Mouse (Mus musculus) embryonic facial prominence, embryonic 15.5 days (tissue): Measurements from ENCODE around the gene Amot. TPM values are rescaled to one million over a fixed set of nuclear protein-coding genes. Genes with fewer than 3 reads are reported as not detected.

Experiments
- ATAC-seq: fragments of 200-750 bp; cut with Nextera tagmentation; 2 replicates; pipeline ENCODE4 v1.8.0; 2017; ENCODE audit warnings: low read depth, moderate TSS enrichment; ENCODE audit not compliant: insufficient number of reproducible peaks, low FRiP score, low TSS enrichment
- H3K27ac ChIP-seq: fragments of 300-500 bp; sonication (generic); replicated peaks from 2 replicates; pipeline ENCODE4 v1.5.1; 2015; ENCODE audit warnings: mild to moderate bottlenecking, inconsistent platforms
- H3K27me3 ChIP-seq: fragments of 300-500 bp; sonication (generic); 2 replicates; pipeline ENCODE4 v1.6.1; 2015; ENCODE audit warnings: inconsistent platforms
- H3K36me3 ChIP-seq: fragments of 300-500 bp; sonication (generic); 2 replicates; pipeline ENCODE4 v1.6.1; 2015; ENCODE audit warnings: mild to moderate bottlenecking, inconsistent platforms
- H3K4me1 ChIP-seq: fragments of 300-500 bp; sonication (generic); 2 replicates; pipeline ENCODE4 v1.6.1; 2015; ENCODE audit warnings: inconsistent platforms
- H3K4me2 ChIP-seq: fragments of 300-500 bp; sonication (generic); replicated peaks from 2 replicates; pipeline ENCODE4 v1.6.1; 2015; ENCODE audit warnings: mild to moderate bottlenecking, inconsistent platforms
- H3K4me3 ChIP-seq: fragments of 300-500 bp; sonication (generic); replicated peaks from 2 replicates; pipeline ENCODE4 v1.5.1; 2015; ENCODE audit warnings: mild to moderate bottlenecking, inconsistent platforms
- H3K9ac ChIP-seq: fragments of 300-500 bp; sonication (generic); 2 replicates; pipeline ENCODE4 v1.6.1; 2015; ENCODE audit warnings: inconsistent platforms
- H3K9me3 ChIP-seq: fragments of 300-500 bp; sonication (generic); replicated peaks from 2 replicates; pipeline ENCODE4 v1.6.1; 2016; ENCODE audit warnings: inconsistent platforms
- WGBS: fragments of 180-500 bp; shearing (Covaris S2); methylation state at CpG from one replicate; pipeline ENCODE4 v1.1.7; 2015; 5-methylcytosine and 5-hydroxymethylcytosine counted together
- polyA plus RNA-seq: library from polyadenylated mRNA; unstranded; fragments of >200 nt; fragmentation: Nextera tagmentation; extraction: Ambion mirVana; gene quantifications from 2 replicates; pipeline ENCODE4 v1.2.1, GENCODE M21; 2015

Gene Amot
- 15.3 and 19.6 TPM in 2 replicates for polyA plus RNA-seq

- Histone ChIP-seq H3K4me3 (peak within 1 kb of the TSS; percentile 54), H3K4me1 (no peaks in the 10 kb centered on the region), H3K36me3 (no peaks in the 10 kb centered on the region), H3K27me3 (no peaks in the 10 kb centered on the region), H3K9me3 (no peaks in the 10 kb centered on the region), H3K9ac (peak within 1 kb of the TSS; percentile 37; the same call in 1 of the 2 replicates), H3K27ac (peak within 1 kb of the TSS; percentile 80), H3K4me2 (peak within 1 kb of the TSS; percentile 57)
- 17% methylated on average over 34 of the region's 34 CpGs for WGBS
- ATAC-seq = peak; percentile 90
Observed at GRCm38 (mm10) chrX:145504717-145505415, at the start of gene Amot. Gene Amot, minus strand, starts transcription at chrX:145505181.

- H3K4me2 ChIP-seq = no peak overlapping the region
- H3K9me3 ChIP-seq = no peaks in the 10 kb centered on the region
- no peak for ATAC-seq
- no peak overlapping the region for H3K9ac ChIP-seq
- WGBS = 69% methylated on average over 3 of the region's 3 CpGs
- H3K27ac ChIP-seq = no peak overlapping the region
- H3K4me3 ChIP-seq = no peak overlapping the region
- H3K4me1 ChIP-seq = no peaks in the 10 kb centered on the region
- no peaks in the 10 kb centered on the region for H3K36me3 ChIP-seq
- H3K27me3 ChIP-seq = 0 out of 2 replicates have a peak, but pooled peaks cover 3% of the 10 kb centered on the region
Observed at GRCm38 (mm10) chrX:145545060-145545459, 40.1 kb upstream of the Amot start.

GRCm38 (mm10) chrX:145543602-145544490 lies 38.9 kb upstream of the Amot start:
- no peak overlapping the region for H3K4me3 ChIP-seq
- no peak overlapping the region for H3K4me2 ChIP-seq
- no peaks in the 10 kb centered on the region for H3K36me3 ChIP-seq
- no peak for ATAC-seq
- no peak overlapping the region for H3K9ac ChIP-seq
- H3K4me1 ChIP-seq = no peaks in the 10 kb centered on the region
- H3K27me3 ChIP-seq = 0 out of 2 replicates have a peak, but pooled peaks cover 3% of the 10 kb centered on the region
- no peak overlapping the region for H3K27ac ChIP-seq
- H3K9me3 ChIP-seq = no peaks in the 10 kb centered on the region
- WGBS = 70% methylated on average over 4 of the region's 4 CpGs

GRCm38 (mm10) chrX:145541050-145541449 lies 36.1 kb upstream of the Amot start:
- 67% methylated on average over 1 of the region's 1 CpGs for WGBS
- H3K9me3 ChIP-seq = no peaks in the 10 kb centered on the region
- ATAC-seq = no peak

GRCm38 (mm10) chrX:145540321-145540720 lies 35.3 kb upstream of the Amot start:
- H3K4me3 ChIP-seq = no peak overlapping the region
- no peaks in the 10 kb centered on the region for H3K36me3 ChIP-seq
- H3K4me1 ChIP-seq = no peaks in the 10 kb centered on the region
- ATAC-seq = no peak
- no peak overlapping the region for H3K9ac ChIP-seq
- 89% methylated on average over 1 of the region's 1 CpGs for WGBS
- H3K27ac ChIP-seq = no peak overlapping the region
- H3K4me2 ChIP-seq = no peak overlapping the region
- H3K9me3 ChIP-seq = no peaks in the 10 kb centered on the region
- 0 out of 2 replicates have a peak, but pooled peaks cover 3% of the 10 kb centered on the region for H3K27me3 ChIP-seq

More at GRCm38 (mm10) chrX:145541050-145541449, 36.1 kb upstream of the Amot start:
- Histone ChIP-seq H3K27ac (no peak overlapping the region), H3K36me3 (no peaks in the 10 kb centered on the region), H3K4me2 (no peak overlapping the region), H3K27me3 (0 out of 2 replicates have a peak, but pooled peaks cover 3% of the 10 kb centered on the region), H3K4me1 (no peaks in the 10 kb centered on the region), H3K9ac (no peak overlapping the region), H3K4me3 (no peak overlapping the region)

- ATAC-seq = no peak
- Histone ChIP-seq H3K4me1 (no peaks in the 10 kb centered on the region), H3K4me2 (no peak overlapping the region), H3K27me3 (no peaks in the 10 kb centered on the region), H3K9me3 (no peaks in the 10 kb centered on the region), H3K27ac (no peak overlapping the region), H3K36me3 (no peaks in the 10 kb centered on the region), H3K9ac (no peak overlapping the region), H3K4me3 (no peak overlapping the region)
- WGBS = 48% methylated on average over 1 of the region's 1 CpGs
Observed at GRCm38 (mm10) chrX:145529602-145530001, 24.6 kb upstream of the Amot start.

- no peak overlapping the region for H3K4me2 ChIP-seq
- no peak overlapping the region for H3K9ac ChIP-seq
- H3K4me3 ChIP-seq = no peak overlapping the region
- no peaks in the 10 kb centered on the region for H3K36me3 ChIP-seq
- no peak for ATAC-seq
- no peaks in the 10 kb centered on the region for H3K27me3 ChIP-seq
- H3K4me1 ChIP-seq = no peaks in the 10 kb centered on the region
- WGBS = 32% methylated on average over 10 of the region's 10 CpGs
- H3K9me3 ChIP-seq = no peaks in the 10 kb centered on the region
- no peak overlapping the region for H3K27ac ChIP-seq
Observed at GRCm38 (mm10) chrX:145516322-145517066, 11.5 kb upstream of the Amot start.

- no peaks in the 10 kb centered on the region for H3K4me1 ChIP-seq
- no peak overlapping the region for H3K27ac ChIP-seq
- no peak overlapping the region for H3K4me3 ChIP-seq
- no peaks in the 10 kb centered on the region for H3K27me3 ChIP-seq
- H3K4me2 ChIP-seq = no peak overlapping the region
- WGBS = 38% methylated on average over 9 of the region's 9 CpGs
- no peaks in the 10 kb centered on the region for H3K9me3 ChIP-seq
- no peak for ATAC-seq
- H3K9ac ChIP-seq = no peak overlapping the region
- no peaks in the 10 kb centered on the region for H3K36me3 ChIP-seq
Observed at GRCm38 (mm10) chrX:145515498-145516158, 10.6 kb upstream of the Amot start.

- Histone ChIP-seq H3K9me3 (no peaks in the 10 kb centered on the region), H3K9ac (no peak overlapping the region), H3K27ac (no peak overlapping the region), H3K27me3 (no peaks in the 10 kb centered on the region), H3K4me2 (no peak overlapping the region), H3K4me1 (no peaks in the 10 kb centered on the region), H3K36me3 (no peaks in the 10 kb centered on the region), H3K4me3 (no peak overlapping the region)
- ATAC-seq = no peak
- WGBS = 36% methylated on average over 3 of the region's 3 CpGs
Observed at GRCm38 (mm10) chrX:145510675-145511074, 5.7 kb upstream of the Amot start.

- ATAC-seq = peak; percentile 93
- H3K9ac ChIP-seq = no peak overlapping the region
Observed at GRCm38 (mm10) chrX:145505457-145506201, 648 bp upstream of the Amot start.

More at GRCm38 (mm10) chrX:145505457-145506201, 648 bp upstream of the Amot start:
- Histone ChIP-seq H3K4me2 (peak overlapping the region; percentile 57), H3K4me3 (peak overlapping the region; percentile 54), H3K36me3 (no peaks in the 10 kb centered on the region), H3K27me3 (no peaks in the 10 kb centered on the region), H3K4me1 (no peaks in the 10 kb centered on the region), H3K9me3 (no peaks in the 10 kb centered on the region), H3K27ac (peak overlapping the region; percentile 80)
- WGBS = 16% methylated on average over 14 of the region's 14 CpGs
